Mouse (Mus musculus): Measurements from ENCODE around the gene Csf2rb. TPM values are rescaled to one million over a fixed set of nuclear protein-coding genes. Genes with fewer than 3 reads are reported as not detected.

The Csf2rb gene
- polyA plus RNA-seq, 1 experiment from 2014 or later = 0.89 TPM

- no peak overlapping the region for H3K4me3 ChIP-seq (ENCODE audit: low read length)
- H3K36me3 ChIP-seq (ENCODE audit: control insufficient read depth, insufficient read depth, low read length) = no peaks in the 10 kb centered on the region
- peaks cover 18% of the 10 kb centered on the region for H3K4me1 ChIP-seq (ENCODE audit: control insufficient read depth, insufficient read depth, low read length)
- H3K27me3 ChIP-seq (ENCODE audit: control insufficient read depth, insufficient read depth, low read length) = no peaks in the 10 kb centered on the region
- H3K27ac ChIP-seq (ENCODE audit: low read depth, low read length) = no peak overlapping the region
- no peak overlapping the region for H3K9ac ChIP-seq (ENCODE audit: low read depth, low read length)
- no peaks in the 10 kb centered on the region for H3K9me3 ChIP-seq (ENCODE audit: control insufficient read depth, low read length)
- ATAC-seq (ENCODE audit: low FRiP score, low TSS enrichment) = no peak
- H3K4me2 ChIP-seq (replicated peaks; ENCODE audit: low read depth, low read length) = no peak overlapping the region
- WGBS = 74% methylated on average over 6 of the region's 6 CpGs
These were observed 75.8 kb downstream of the Csf2rb start for GRCm38 (mm10) chr15:78401345-78401744.

DNA sequence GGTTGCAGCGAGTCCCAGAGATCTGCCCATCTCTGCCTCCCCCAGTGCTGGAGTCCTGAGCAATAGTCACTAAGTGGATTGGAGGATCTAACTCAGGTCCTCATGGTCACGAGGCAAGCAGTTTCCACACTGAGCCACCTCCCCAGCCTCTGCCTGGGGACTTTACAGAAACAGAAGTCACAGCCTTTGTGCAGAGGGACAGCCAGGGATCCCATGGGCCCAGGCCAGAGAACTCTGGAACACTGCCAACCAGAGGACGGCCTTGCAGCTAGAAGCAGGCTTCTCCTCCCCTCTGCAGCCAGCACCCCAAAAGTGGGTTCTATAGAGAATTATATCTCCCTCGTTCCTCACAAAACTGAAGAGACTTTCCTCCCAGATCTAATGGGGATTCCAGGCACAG is 76.4 kb downstream of the Csf2rb start:
- Histone ChIP-seq H3K27me3 (ENCODE audit: control insufficient read depth, insufficient read depth, low read length) (no peaks in the 10 kb centered on the region), H3K36me3 (ENCODE audit: control insufficient read depth, insufficient read depth, low read length) (no peaks in the 10 kb centered on the region), H3K9ac (ENCODE audit: low read depth, low read length) (no peak overlapping the region), H3K9me3 (ENCODE audit: control insufficient read depth, low read length) (no peaks in the 10 kb centered on the region), H3K4me1 (ENCODE audit: control insufficient read depth, insufficient read depth, low read length) (peaks cover 18% of the 10 kb centered on the region), H3K27ac (ENCODE audit: low read depth, low read length) (no peak overlapping the region), H3K4me3 (ENCODE audit: low read length) (no peak overlapping the region), H3K4me2 (replicated peaks; ENCODE audit: low read depth, low read length) (no peak overlapping the region)
- WGBS = 61% methylated on average over 4 of the region's 4 CpGs
- ATAC-seq (ENCODE audit: low FRiP score, low TSS enrichment) = no peak

- Histone ChIP-seq H3K27ac (ENCODE audit: low read depth, low read length) (no peak overlapping the region), H3K4me1 (ENCODE audit: control insufficient read depth, insufficient read depth, low read length) (peaks cover 24% of the 10 kb centered on the region), H3K4me2 (replicated peaks; ENCODE audit: low read depth, low read length) (no peak overlapping the region), H3K36me3 (ENCODE audit: control insufficient read depth, insufficient read depth, low read length) (no peaks in the 10 kb centered on the region), H3K9ac (ENCODE audit: low read depth, low read length) (no peak overlapping the region), H3K27me3 (ENCODE audit: control insufficient read depth, insufficient read depth, low read length) (no peaks in the 10 kb centered on the region), H3K9me3 (ENCODE audit: control insufficient read depth, low read length) (no peaks in the 10 kb centered on the region), H3K4me3 (ENCODE audit: low read length) (no peak overlapping the region)
- ATAC-seq (ENCODE audit: low FRiP score, low TSS enrichment) = no peak
- 74% methylated on average over 7 of the region's 7 CpGs for WGBS
These were observed 76.9 kb downstream of the Csf2rb start for GRCm38 (mm10) chr15:78402423-78402822.

- peaks cover 1% of the 10 kb centered on the region; the same call in 1 of the 2 replicates for H3K27me3 ChIP-seq (ENCODE audit: control insufficient read depth, insufficient read depth, low read length)
- 50% methylated on average over 3 of the region's 3 CpGs for WGBS
- H3K36me3 ChIP-seq (ENCODE audit: control insufficient read depth, insufficient read depth, low read length) = no peaks in the 10 kb centered on the region
- no peak overlapping the region; the same call in 1 of the 2 replicates for H3K4me2 ChIP-seq (replicated peaks; ENCODE audit: low read depth, low read length)
- H3K4me1 ChIP-seq (ENCODE audit: control insufficient read depth, insufficient read depth, low read length) = peaks cover 25% of the 10 kb centered on the region
- H3K9me3 ChIP-seq (ENCODE audit: control insufficient read depth, low read length) = no peaks in the 10 kb centered on the region
- H3K27ac ChIP-seq (ENCODE audit: low read depth, low read length) = peak overlapping the region; percentile 65; the same call in 1 of the 2 replicates
- H3K4me3 ChIP-seq (ENCODE audit: low read length) = no peak overlapping the region
- peak overlapping the region; percentile 37; the same call in 1 of the 2 replicates for H3K9ac ChIP-seq (ENCODE audit: low read depth, low read length)
- ATAC-seq (ENCODE audit: low FRiP score, low TSS enrichment) = no peak
These were observed 77.8 kb downstream of the Csf2rb start for GRCm38 (mm10) chr15:78403301-78403741.

Small RNA genes lying within 50 kb of the gene (microRNA-seq; reads per million reads assigned to microRNA genes)
- gene Mir7676-1 (not detected), gene Mir7676-2 (not detected)

Other genes starting within 250 kb of the Csf2rb start
- not detected in 2 replicates for gene Cacng2, start 205.7 kb upstream of the Csf2rb start, polyA plus RNA-seq (2014; fragmentation: Nextera tagmentation; extraction: Ambion mirVana)
- 92.9 and 105 TPM in 2 replicates for gene Ift27, start 151.6 kb upstream of the Csf2rb start, polyA plus RNA-seq (2014; fragmentation: Nextera tagmentation; extraction: Ambion mirVana)
- gene Pvalb, start 119.4 kb upstream of the Csf2rb start, polyA plus RNA-seq (2014; fragmentation: Nextera tagmentation; extraction: Ambion mirVana) = not detected in 2 replicates
- gene Ncf4, start 81.0 kb upstream of the Csf2rb start, polyA plus RNA-seq (2014; fragmentation: Nextera tagmentation; extraction: Ambion mirVana) = 1.2 and 1.9 TPM in 2 replicates
- 0.14 and 0.28 TPM in 2 replicates for gene Csf2rb2, start 20.0 kb upstream of the Csf2rb start, polyA plus RNA-seq (2014; fragmentation: Nextera tagmentation; extraction: Ambion mirVana)
- gene Tex33, start 70.2 kb downstream of the Csf2rb start, polyA plus RNA-seq (2014; fragmentation: Nextera tagmentation; extraction: Ambion mirVana) = not detected in 2 replicates
- gene Tst, start 80.2 kb downstream of the Csf2rb start, polyA plus RNA-seq (2014; fragmentation: Nextera tagmentation; extraction: Ambion mirVana) = 32.4 and 32.8 TPM in 2 replicates
- gene Mpst, start 80.7 kb downstream of the Csf2rb start, polyA plus RNA-seq (2014; fragmentation: Nextera tagmentation; extraction: Ambion mirVana) = 4.3 and 5.3 TPM in 2 replicates
- gene Kctd17, start 102.8 kb downstream of the Csf2rb start, polyA plus RNA-seq (2014; fragmentation: Nextera tagmentation; extraction: Ambion mirVana) = 36.3 and 48.8 TPM in 2 replicates
- gene Tmprss6, start 142.9 kb downstream of the Csf2rb start, polyA plus RNA-seq (2014; fragmentation: Nextera tagmentation; extraction: Ambion mirVana) = 0.34 and 0.49 TPM in 2 replicates
- 0.07 and 0.60 TPM in 2 replicates for gene Il2rb, start 169.5 kb downstream of the Csf2rb start, polyA plus RNA-seq (2014; fragmentation: Nextera tagmentation; extraction: Ambion mirVana)
- 26.0 and 31.9 TPM in 2 replicates for gene C1qtnf6, start 205.7 kb downstream of the Csf2rb start, polyA plus RNA-seq (2014; fragmentation: Nextera tagmentation; extraction: Ambion mirVana)
- gene Sstr3, start 218.9 kb downstream of the Csf2rb start, polyA plus RNA-seq (2014; fragmentation: Nextera tagmentation; extraction: Ambion mirVana) = 0.21 and 0.23 TPM in 2 replicates
- gene Rac2, start 247.0 kb downstream of the Csf2rb start, polyA plus RNA-seq (2014; fragmentation: Nextera tagmentation; extraction: Ambion mirVana) = 6.1 and 7.6 TPM in 2 replicates

Measured in kidney, embryonic 14.5 days (tissue).